Mouse (Mus musculus): ENCODE measurements at regions not wholly inside any gene's neighbourhood (a gene's known extent, or its start where the extent isn't known, plus 50 kb on each side); places are given as distances from the start of the nearest gene placed in this dataset.

GRCm38 (mm10) chr3:41375230-41375930 lies 180.2 kb upstream of the Jade1 start:
- H3K9ac ChIP-seq (replicated peaks; ENCODE audit: low read length): no peak overlapping the region
- no peaks in the 10 kb centered on the region for H3K27me3 ChIP-seq (ENCODE audit: insufficient read depth, low read length)
- no peak for ATAC-seq (ENCODE audit: low FRiP score, low TSS enrichment)
- no peaks in the 10 kb centered on the region for H3K9me3 ChIP-seq (ENCODE audit: low read length)
- peaks cover 19% of the 10 kb centered on the region for H3K4me1 ChIP-seq (ENCODE audit: insufficient read depth, low read length)
- no peak overlapping the region for H3K27ac ChIP-seq (ENCODE audit: low read length)
- H3K36me3 ChIP-seq (ENCODE audit: insufficient read depth, low read length): no peaks in the 10 kb centered on the region
- H3K4me2 ChIP-seq (replicated peaks; ENCODE audit: low read depth, low read length): no peak overlapping the region
- H3K4me3 ChIP-seq (ENCODE audit: low read length): no peak overlapping the region
- WGBS: 83% methylated on average over 2 of the region's 2 CpGs

- no peaks in the 10 kb centered on the region for H3K36me3 ChIP-seq (ENCODE audit: insufficient read depth, low read length)
- H3K4me1 ChIP-seq (ENCODE audit: insufficient read depth, low read length): peaks cover 16% of the 10 kb centered on the region
- H3K27ac ChIP-seq (ENCODE audit: low read length): no peak overlapping the region
- peak; percentile 75 for ATAC-seq (ENCODE audit: low FRiP score, low TSS enrichment)
- 29% methylated on average over 5 of the region's 5 CpGs for WGBS
- H3K4me3 ChIP-seq (ENCODE audit: low read length): no peak overlapping the region
- H3K4me2 ChIP-seq (replicated peaks; ENCODE audit: low read depth, low read length): no peak overlapping the region
- no peaks in the 10 kb centered on the region for H3K27me3 ChIP-seq (ENCODE audit: insufficient read depth, low read length)
- H3K9ac ChIP-seq (replicated peaks; ENCODE audit: low read length): no peak overlapping the region
- H3K9me3 ChIP-seq (ENCODE audit: low read length): no peaks in the 10 kb centered on the region
Observed at GRCm38 (mm10) chr3:41373198-41373597, 182.3 kb upstream of the Jade1 start.

- Histone ChIP-seq H3K27ac (ENCODE audit: low read length) (no peak overlapping the region), H3K9ac (replicated peaks; ENCODE audit: low read length) (no peak overlapping the region), H3K4me2 (replicated peaks; ENCODE audit: low read depth, low read length) (no peak overlapping the region), H3K9me3 (ENCODE audit: low read length) (no peaks in the 10 kb centered on the region), H3K36me3 (ENCODE audit: insufficient read depth, low read length) (no peaks in the 10 kb centered on the region), H3K4me1 (ENCODE audit: insufficient read depth, low read length) (peaks cover 22% of the 10 kb centered on the region), H3K27me3 (ENCODE audit: insufficient read depth, low read length) (no peaks in the 10 kb centered on the region), H3K4me3 (ENCODE audit: low read length) (no peak overlapping the region)
- no peak for ATAC-seq (ENCODE audit: low FRiP score, low TSS enrichment)
- WGBS: 85% methylated on average over 7 of the region's 7 CpGs
Observed at GRCm38 (mm10) chr3:41368351-41369101, 187.0 kb upstream of the Jade1 start.

- Histone ChIP-seq H3K9ac (replicated peaks; ENCODE audit: low read length) (no peak overlapping the region), H3K27me3 (ENCODE audit: insufficient read depth, low read length) (no peaks in the 10 kb centered on the region), H3K27ac (ENCODE audit: low read length) (no peak overlapping the region), H3K9me3 (ENCODE audit: low read length) (no peaks in the 10 kb centered on the region), H3K36me3 (ENCODE audit: insufficient read depth, low read length) (no peaks in the 10 kb centered on the region), H3K4me1 (ENCODE audit: insufficient read depth, low read length) (peaks cover 16% of the 10 kb centered on the region), H3K4me3 (ENCODE audit: low read length) (no peak overlapping the region), H3K4me2 (replicated peaks; ENCODE audit: low read depth, low read length) (no peak overlapping the region)
- ATAC-seq (ENCODE audit: low FRiP score, low TSS enrichment): peak; percentile 61
- WGBS: 38% methylated on average over 4 of the region's 4 CpGs
Observed at GRCm38 (mm10) chr3:41366764-41367163, 188.8 kb upstream of the Jade1 start.

- 19% methylated on average over 9 of the region's 9 CpGs for WGBS
- no peaks in the 10 kb centered on the region for H3K36me3 ChIP-seq (ENCODE audit: insufficient read depth, low read length)
- no peak overlapping the region for H3K27ac ChIP-seq (ENCODE audit: low read length)
- no peak overlapping the region for H3K9ac ChIP-seq (replicated peaks; ENCODE audit: low read length)
- no peaks in the 10 kb centered on the region for H3K9me3 ChIP-seq (ENCODE audit: low read length)
- H3K4me3 ChIP-seq (ENCODE audit: low read length): no peak overlapping the region
- H3K4me2 ChIP-seq (replicated peaks; ENCODE audit: low read depth, low read length): no peak overlapping the region
- H3K27me3 ChIP-seq (ENCODE audit: insufficient read depth, low read length): no peaks in the 10 kb centered on the region
- peak; percentile 74; the same call in 1 of the 2 replicates for ATAC-seq (ENCODE audit: low FRiP score, low TSS enrichment)
- peaks cover 16% of the 10 kb centered on the region for H3K4me1 ChIP-seq (ENCODE audit: insufficient read depth, low read length)
Observed at GRCm38 (mm10) chr3:41366264-41366663, 189.3 kb upstream of the Jade1 start.

- no peak for ATAC-seq (ENCODE audit: low FRiP score, low TSS enrichment)
- H3K4me2 ChIP-seq (replicated peaks; ENCODE audit: low read depth, low read length): no peak overlapping the region
- WGBS: 79% methylated on average over 8 of the region's 8 CpGs
- H3K36me3 ChIP-seq (ENCODE audit: insufficient read depth, low read length): no peaks in the 10 kb centered on the region
- no peaks in the 10 kb centered on the region for H3K27me3 ChIP-seq (ENCODE audit: insufficient read depth, low read length)
- no peak overlapping the region for H3K27ac ChIP-seq (ENCODE audit: low read length)
- H3K9me3 ChIP-seq (ENCODE audit: low read length): no peaks in the 10 kb centered on the region
- no peak overlapping the region for H3K4me3 ChIP-seq (ENCODE audit: low read length)
- H3K9ac ChIP-seq (replicated peaks; ENCODE audit: low read length): no peak overlapping the region
- H3K4me1 ChIP-seq (ENCODE audit: insufficient read depth, low read length): peaks cover 16% of the 10 kb centered on the region
Observed at GRCm38 (mm10) chr3:41365145-41365830, 190.2 kb upstream of the Jade1 start.

DNA sequence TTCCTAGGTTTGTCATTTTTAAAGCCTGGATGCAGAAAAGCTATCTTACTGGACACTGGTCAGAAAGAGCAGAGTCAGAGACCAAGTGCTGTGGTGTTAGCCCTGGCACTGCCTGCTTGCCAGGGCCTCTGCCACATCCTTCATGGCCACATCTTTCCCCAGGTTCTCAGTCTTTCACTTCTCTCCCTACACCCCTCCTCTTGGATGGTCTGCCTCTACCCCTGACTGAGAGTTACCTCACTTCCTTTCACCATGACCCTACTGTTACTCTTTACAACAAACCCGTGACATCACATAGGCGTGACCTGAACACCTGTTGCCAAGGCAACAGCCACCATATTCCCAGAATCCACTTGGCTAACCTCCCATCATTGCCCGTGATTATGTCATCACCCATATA lies 191.6 kb upstream of the Jade1 start:
- no peaks in the 10 kb centered on the region for H3K36me3 ChIP-seq (ENCODE audit: insufficient read depth, low read length)
- no peak overlapping the region for H3K27ac ChIP-seq (ENCODE audit: low read length)
- H3K9me3 ChIP-seq (ENCODE audit: low read length): no peaks in the 10 kb centered on the region
- H3K27me3 ChIP-seq (ENCODE audit: insufficient read depth, low read length): no peaks in the 10 kb centered on the region
- ATAC-seq (ENCODE audit: low FRiP score, low TSS enrichment): no peak
- no peak overlapping the region for H3K4me3 ChIP-seq (ENCODE audit: low read length)
- H3K4me2 ChIP-seq (replicated peaks; ENCODE audit: low read depth, low read length): no peak overlapping the region
- 91% methylated on average over 3 of the region's 3 CpGs for WGBS
- H3K9ac ChIP-seq (replicated peaks; ENCODE audit: low read length): no peak overlapping the region
- peaks cover 16% of the 10 kb centered on the region for H3K4me1 ChIP-seq (ENCODE audit: insufficient read depth, low read length)

- ATAC-seq (ENCODE audit: low FRiP score, low TSS enrichment): no peak
- Histone ChIP-seq H3K27ac (ENCODE audit: low read length) (no peak overlapping the region), H3K4me1 (ENCODE audit: insufficient read depth, low read length) (no peaks in the 10 kb centered on the region), H3K4me2 (replicated peaks; ENCODE audit: low read depth, low read length) (no peak overlapping the region), H3K9me3 (ENCODE audit: low read length) (no peaks in the 10 kb centered on the region), H3K9ac (replicated peaks; ENCODE audit: low read length) (no peak overlapping the region), H3K27me3 (ENCODE audit: insufficient read depth, low read length) (no peaks in the 10 kb centered on the region), H3K4me3 (ENCODE audit: low read length) (no peak overlapping the region), H3K36me3 (ENCODE audit: insufficient read depth, low read length) (no peaks in the 10 kb centered on the region)
- WGBS: 37% methylated on average over 5 of the region's 5 CpGs
Observed at GRCm38 (mm10) chr3:41360231-41360630, 195.3 kb upstream of the Jade1 start.

DNA sequence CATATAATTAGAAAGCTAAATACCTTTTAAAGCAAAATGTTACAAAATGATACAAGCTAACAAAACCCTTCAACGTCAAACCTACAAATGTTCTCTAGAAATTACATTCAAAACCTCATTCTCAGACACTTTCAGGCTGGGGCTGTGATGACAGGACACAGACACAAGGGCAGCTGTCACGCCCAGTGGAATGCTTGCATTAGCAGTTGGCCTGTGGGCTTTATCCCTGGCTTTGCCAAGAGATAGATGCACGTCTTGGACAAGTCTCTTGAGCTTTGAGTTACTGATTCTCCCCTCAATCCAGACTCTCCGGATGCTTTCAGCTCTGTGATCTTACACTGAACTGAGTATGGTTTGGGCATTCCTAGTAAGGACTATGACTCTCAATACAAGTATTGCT lies 196.1 kb upstream of the Jade1 start:
- Histone ChIP-seq H3K4me2 (replicated peaks; ENCODE audit: low read depth, low read length) (no peak overlapping the region), H3K36me3 (ENCODE audit: insufficient read depth, low read length) (no peaks in the 10 kb centered on the region), H3K4me1 (ENCODE audit: insufficient read depth, low read length) (no peaks in the 10 kb centered on the region), H3K9me3 (ENCODE audit: low read length) (no peaks in the 10 kb centered on the region), H3K27ac (ENCODE audit: low read length) (no peak overlapping the region), H3K27me3 (ENCODE audit: insufficient read depth, low read length) (no peaks in the 10 kb centered on the region), H3K4me3 (ENCODE audit: low read length) (no peak overlapping the region), H3K9ac (replicated peaks; ENCODE audit: low read length) (no peak overlapping the region)
- ATAC-seq (ENCODE audit: low FRiP score, low TSS enrichment): no peak
- WGBS: 77% methylated on average over 4 of the region's 4 CpGs

GRCm38 (mm10) chr3:41353021-41353420 lies 202.5 kb upstream of the Jade1 start:
- ATAC-seq (ENCODE audit: low FRiP score, low TSS enrichment): no peak
- no peaks in the 10 kb centered on the region for H3K27me3 ChIP-seq (ENCODE audit: insufficient read depth, low read length)
- H3K36me3 ChIP-seq (ENCODE audit: insufficient read depth, low read length): no peaks in the 10 kb centered on the region
- 0 out of 2 replicates have a peak, but pooled peaks cover 3% of the 10 kb centered on the region for H3K9me3 ChIP-seq (ENCODE audit: low read length)
- no peak overlapping the region for H3K4me3 ChIP-seq (ENCODE audit: low read length)
- H3K4me1 ChIP-seq (ENCODE audit: insufficient read depth, low read length): no peaks in the 10 kb centered on the region
- no peak overlapping the region for H3K4me2 ChIP-seq (replicated peaks; ENCODE audit: low read depth, low read length)
- no peak overlapping the region for H3K9ac ChIP-seq (replicated peaks; ENCODE audit: low read length)
- no peak overlapping the region for H3K27ac ChIP-seq (ENCODE audit: low read length)
- WGBS: 34% methylated on average over 2 of the region's 2 CpGs

Measured in kidney, embryonic 16.5 days (tissue).